Mouse (Mus musculus) CH12.LX (cell line): ENCODE data around the gene Nr2c1. TPM values are rescaled to one million over a fixed set of nuclear protein-coding genes. Genes with fewer than 3 reads are reported as not detected.

Experiments used
- DNase-seq: peaks from one replicate; pipeline ENCODE4 v3.0.0-alpha.2; 2013; ENCODE audit errors: extremely low read depth
- H3K27ac ChIP-seq: 2 replicates; pipeline ENCODE4 v1.5.1; 2012; ENCODE audit warnings: low read depth, mild to moderate bottlenecking, control low read depth, moderate library complexity; ENCODE audit not compliant: insufficient read depth
- H3K27me3 ChIP-seq: replicated peaks from 2 replicates; pipeline ENCODE3; 2012; ENCODE audit warnings: inconsistent platforms
- H3K36me3 ChIP-seq, 2 experiments: replicated peaks in 1 of 2; 2 replicates each; pipeline versions ENCODE3 to v1.6.1; 2012; ENCODE audit warnings: inconsistent platforms in 1 of 2, low read length in 1 of 2, mild to moderate bottlenecking in 1 of 2, mixed read lengths in 1 of 2, moderate library complexity in 1 of 2; ENCODE audit not compliant: control insufficient read depth in 1 of 2, insufficient read depth in 1 of 2
- H3K4me1 ChIP-seq, 2 experiments: 2 replicates each; pipeline ENCODE4 v1.6.1; 2012; ENCODE audit warnings: inconsistent platforms in 1 of 2, moderate library complexity in 1 of 2; ENCODE audit not compliant: insufficient read depth in 2 of 2, control insufficient read depth in 1 of 2
- H3K4me2 ChIP-seq: 2 replicates; pipeline ENCODE4 v1.6.1; 2012; ENCODE audit warnings: low read depth, mild to moderate bottlenecking, control low read depth; ENCODE audit not compliant: poor library complexity, insufficient read depth, severe bottlenecking
- H3K4me3 ChIP-seq, 3 experiments: fragments of 150-350 bp in 1 of 3; sonication (generic) in 1 of 3; replicated peaks in 1 of 3; 2 replicates each; pipeline versions ENCODE3 to v1.5.1; 2011 to 2012; ENCODE audit warnings: low read depth in 2 of 3, low read length in 2 of 3, mild to moderate bottlenecking in 2 of 3, moderate library complexity in 2 of 3, control low read depth in 1 of 3, improper control_type of control experiment in 1 of 3, inconsistent platforms in 1 of 3, mixed read lengths in 1 of 3; ENCODE audit not compliant: poor library complexity in 1 of 3
- H3K79me2 ChIP-seq: replicated peaks from 2 replicates; pipeline ENCODE4 v1.6.1; 2012; ENCODE audit warnings: mild to moderate bottlenecking, moderate library complexity; ENCODE audit not compliant: control insufficient read depth, poor library complexity, insufficient read depth, severe bottlenecking; ENCODE audit errors: extremely low read depth
- H3K9ac ChIP-seq: 2 replicates; pipeline ENCODE4 v1.6.1; 2012; ENCODE audit warnings: low read depth, mild to moderate bottlenecking, control low read depth, moderate library complexity; ENCODE audit not compliant: insufficient read depth
- H3K9me3 ChIP-seq: replicated peaks from 2 replicates; pipeline ENCODE3; 2012; ENCODE audit warnings: low read length, inconsistent platforms, mixed read lengths
- CHD1 ChIP-seq: IDR thresholded peaks from 2 replicates; pipeline ENCODE4 v1.6.1; 2012; ENCODE audit warnings: low read depth, low read length, improper control_type of control experiment, inconsistent platforms
- CHD2 ChIP-seq: IDR thresholded peaks from 2 replicates; pipeline ENCODE4 v1.6.1; 2011; ENCODE audit warnings: low read length, improper control_type of control experiment
- CTCF ChIP-seq, 2 experiments: IDR thresholded peaks in 1 of 2; conservative IDR thresholded peaks in 1 of 2; 2 replicates each; pipeline ENCODE4 v1.5.1; 2011 to 2012; ENCODE audit warnings: low read depth in 2 of 2, low read length in 2 of 2, improper control_type of control experiment in 1 of 2, inconsistent platforms in 1 of 2, mild to moderate bottlenecking in 1 of 2, moderate library complexity in 1 of 2
- ELF1 ChIP-seq: IDR thresholded peaks from 2 replicates; pipeline ENCODE4 v1.6.1; 2014; ENCODE audit warnings: low read depth, mild to moderate bottlenecking, inconsistent platforms, low read length, improper control_type of control experiment
- EP300 ChIP-seq: IDR thresholded peaks from 2 replicates; pipeline ENCODE4 v1.6.1; 2011; ENCODE audit warnings: low read length, improper control_type of control experiment
- ETS1 ChIP-seq: conservative IDR thresholded peaks from 2 replicates; pipeline ENCODE4 v1.6.1; 2012; ENCODE audit warnings: low read depth, mild to moderate bottlenecking, inconsistent platforms, low read length, improper control_type of control experiment, moderate library complexity
- GABPA ChIP-seq: IDR thresholded peaks from 2 replicates; pipeline ENCODE4 v1.6.1; 2012; ENCODE audit warnings: low read depth, low read length, improper control_type of control experiment, inconsistent platforms; ENCODE audit not compliant: insufficient replicate concordance
- HCFC1 ChIP-seq: IDR thresholded peaks from 2 replicates; pipeline ENCODE4 v1.6.1; 2012; ENCODE audit warnings: low read depth, mild to moderate bottlenecking, inconsistent platforms, low read length, improper control_type of control experiment
- KAT2A ChIP-seq: IDR thresholded peaks from 2 replicates; pipeline ENCODE4 v1.6.1; 2012; ENCODE audit warnings: low read length, improper control_type of control experiment, inconsistent platforms; ENCODE audit not compliant: insufficient replicate concordance
- MAFK ChIP-seq: IDR thresholded peaks from 2 replicates; pipeline ENCODE4 v1.6.1; 2011; ENCODE audit warnings: low read length, improper control_type of control experiment; ENCODE audit not compliant: insufficient replicate concordance
- MAX ChIP-seq: IDR thresholded peaks from 2 replicates; pipeline ENCODE4 v1.6.1; 2011; ENCODE audit warnings: low read length, improper control_type of control experiment
- MAZ ChIP-seq: IDR thresholded peaks from 2 replicates; pipeline ENCODE4 v1.6.1; 2012; ENCODE audit warnings: low read depth, mild to moderate bottlenecking, inconsistent platforms, low read length, improper control_type of control experiment, moderate library complexity
- MEF2A ChIP-seq: IDR thresholded peaks from 2 replicates; pipeline ENCODE4 v1.6.1; 2014; ENCODE audit warnings: low read depth, mild to moderate bottlenecking, inconsistent platforms, low read length, improper control_type of control experiment, borderline replicate concordance
- MXI1 ChIP-seq: IDR thresholded peaks from 2 replicates; pipeline ENCODE4 v1.6.1; 2011; ENCODE audit warnings: mild to moderate bottlenecking, low read depth, low read length, improper control_type of control experiment
- MYC ChIP-seq: IDR thresholded peaks from 2 replicates; pipeline ENCODE4 v1.6.1; 2011; ENCODE audit warnings: low read depth, mild to moderate bottlenecking, improper control_type of control experiment, low read length
- NELFE ChIP-seq: IDR thresholded peaks from 2 replicates; pipeline ENCODE4 v1.6.1; 2011; ENCODE audit warnings: low read depth, low read length, improper control_type of control experiment
- PAX5 ChIP-seq: IDR thresholded peaks from 2 replicates; pipeline ENCODE4 v1.6.1; 2012; ENCODE audit warnings: low read length, inconsistent platforms, mixed read lengths
- POLR2A ChIP-seq: IDR thresholded peaks from 2 replicates; pipeline ENCODE4 v1.6.1; 2011; ENCODE audit warnings: low read depth, mild to moderate bottlenecking, improper control_type of control experiment, low read length
- SIN3A ChIP-seq: IDR thresholded peaks from 2 replicates; pipeline ENCODE4 v1.6.1; 2012; ENCODE audit warnings: low read length, improper control_type of control experiment, inconsistent platforms
- SMC3 ChIP-seq: IDR thresholded peaks from 2 replicates; pipeline ENCODE4 v1.6.1; 2011; ENCODE audit warnings: low read depth, low read length, improper control_type of control experiment
- TBP ChIP-seq: conservative IDR thresholded peaks from 2 replicates; pipeline ENCODE4 v1.6.1; 2011; ENCODE audit warnings: low read depth, low read length, improper control_type of control experiment
- ZKSCAN1 ChIP-seq: IDR thresholded peaks from 2 replicates; pipeline ENCODE4 v1.6.1; 2012; ENCODE audit warnings: low read depth, inconsistent platforms, low read length, improper control_type of control experiment, borderline replicate concordance
- ZMIZ1 ChIP-seq: IDR thresholded peaks from 2 replicates; pipeline ENCODE4 v1.6.1; 2012; ENCODE audit warnings: low read depth, mild to moderate bottlenecking, inconsistent platforms, low read length, improper control_type of control experiment
- dilution Hi-C: fragments of 300-500 bp; cut with MboI; formaldehyde crosslinking; loops from 2 replicates; pipeline ENCODE4 v1.14.3; 2020; ENCODE audit warnings: low sequenced_read_pairs; ENCODE audit not compliant: extremely low pct_unique_long_range_greater_than_20kb, extremely low pct_ligation_motif_present
- in situ Hi-C: fragments of 300-500 bp; cut with MboI; formaldehyde crosslinking; loops from 3 replicates; pipeline ENCODE4 v1.14.3; 2019; ENCODE audit warnings: low sequenced_read_pairs, low pct_ligation_motif_present, low pct_unique_long_range_greater_than_20kb, mixed read lengths
- polyA plus RNA-seq: library from polyadenylated mRNA; unstranded; fragments of >175 nt; gene quantifications from 2 replicates; pipeline ENCODE4 v1.2.1, GENCODE M21; 2012; ENCODE audit warnings: low read depth; ENCODE audit not compliant: insufficient read length
- total RNA-seq, 2 experiments: library from RNA; depleted of rRNA; stranded (reverse); fragments of 300-350 nt in 1 of 2; fragments of >200 nt in 1 of 2; gene quantifications; 2 replicates each; pipeline ENCODE4 v1.2.3; 2012 to 2014

Nr2c1 gene
- total and polyA plus RNA-seq, 3 experiments: 3.6 to 6.5 (median 5.7) TPM

DNA sequence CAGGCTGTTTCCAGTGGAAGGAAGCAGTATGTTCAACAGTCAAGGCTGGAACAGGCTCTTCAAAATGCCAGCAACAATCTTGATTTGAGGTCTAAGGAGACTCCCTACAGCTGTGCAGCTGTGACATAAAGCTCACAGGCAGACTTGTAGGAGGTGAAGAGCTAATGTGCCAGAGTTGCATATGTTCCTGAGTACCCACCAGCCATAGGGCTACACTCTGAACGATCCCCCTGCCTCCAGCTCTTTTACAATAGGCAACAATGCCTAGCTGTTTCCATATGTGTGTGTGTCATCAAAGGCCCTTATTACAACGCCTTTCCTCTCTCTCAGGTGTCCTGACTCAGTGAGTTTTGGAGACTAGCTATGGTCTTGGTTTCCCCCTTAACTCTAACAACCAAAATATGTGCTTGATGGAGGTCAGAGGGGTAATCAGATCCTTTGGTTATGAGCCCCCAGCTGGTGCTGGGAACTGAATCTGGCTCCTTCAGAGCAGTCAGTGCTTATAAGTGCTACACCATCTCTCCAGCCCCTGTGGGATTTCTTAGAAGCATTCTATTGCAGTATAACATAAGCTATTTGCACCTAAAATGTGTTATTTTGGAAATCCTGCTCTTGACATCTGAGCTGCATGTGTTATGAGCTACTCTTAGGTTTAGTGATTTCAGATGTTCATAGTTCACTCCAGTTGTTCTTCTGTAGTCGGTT lies 7.4 kb upstream of the Nr2c1 start:
- in situ Hi-C loops: no loop called here
- dilution Hi-C loops: no loop called here
- Histone ChIP-seq H3K4me3 (no peak overlapping the region), H3K27me3 (no peaks in the 10 kb centered on the region), H3K4me1 (no peaks in the 10 kb centered on the region), H3K4me2 (no peak overlapping the region), H3K9ac (no peak overlapping the region), H3K27ac (no peak overlapping the region), H3K36me3 (peaks cover 50 to 78% of the 10 kb centered on the region in 2 experiments), H3K79me2 (no peaks in the 10 kb centered on the region), H3K9me3 (no peaks in the 10 kb centered on the region)
- DNase-seq: no peak
- TF ChIP-seq SIN3A (no peak), ZKSCAN1 (no peak), MAFK (no peak), KAT2A (no peak), ELF1 (no peak), TBP (no peak), MEF2A (no peak), NELFE (no peak), EP300 (no peak)

DNA sequence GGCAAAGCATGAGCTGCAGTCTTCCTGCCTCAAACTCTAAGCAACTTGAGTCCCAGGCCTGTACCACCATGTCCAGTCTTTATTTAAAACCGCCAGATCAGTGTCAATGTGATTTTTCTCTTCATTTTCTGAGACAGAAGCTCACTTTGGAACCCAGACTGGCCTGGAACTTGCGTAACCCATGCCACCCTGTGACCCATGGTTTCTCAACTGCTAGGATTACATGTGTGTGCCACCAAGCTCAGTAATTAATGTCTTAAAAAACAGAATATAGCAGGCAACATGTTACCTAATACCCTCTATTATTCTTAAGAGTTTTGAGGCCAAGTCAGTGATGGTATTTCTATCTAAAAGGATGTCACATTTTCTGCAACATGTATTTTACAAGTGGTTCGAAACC lies 5.4 kb upstream of the Nr2c1 start:
- TF ChIP-seq POLR2A: no peak
- TF ChIP-seq GABPA: no peak
- TF ChIP-seq MXI1: no peak
- TF ChIP-seq ZMIZ1: no peak
- no peak for TF ChIP-seq SMC3
- TF ChIP-seq ETS1: no peak
- TF ChIP-seq HCFC1: no peak
- no peak for TF ChIP-seq CHD1
- no peak for TF ChIP-seq MAZ
- TF ChIP-seq SIN3A: no peak
- TF ChIP-seq MAX: no peak
- TF ChIP-seq KAT2A: no peak
- no peak for TF ChIP-seq CHD2
- TF ChIP-seq MYC: no peak
- TF ChIP-seq ELF1: no peak
- no peak for TF ChIP-seq PAX5
- TF ChIP-seq NELFE: no peak
- TF ChIP-seq CTCF (conservative IDR thresholded peaks at IDR 0.05 in 1 of 2, IDR thresholded peaks at IDR 0.05 in 1 of 2; ENCODE audit: low read depth in 2 of 2, low read length in 2 of 2): no peak
- no peak for TF ChIP-seq ZKSCAN1
- TF ChIP-seq EP300: no peak
- Histone ChIP-seq H3K9me3 (no peaks in the 10 kb centered on the region), H3K79me2 (no peaks in the 10 kb centered on the region), H3K4me3 (no peak overlapping the region), H3K36me3 (peaks cover 42 to 66% of the 10 kb centered on the region in 2 experiments), H3K27me3 (no peaks in the 10 kb centered on the region), H3K4me2 (no peak overlapping the region), H3K27ac (no peak overlapping the region), H3K4me1 (peaks cover 0 to 3% of the 10 kb centered on the region in 2 experiments; a peak in 1 of 4 replicates), H3K9ac (no peak overlapping the region)
- DNase-seq: no peak
- dilution Hi-C loops: no loop called here
- in situ Hi-C loops: no loop called here
